Mouse (Mus musculus): ENCODE data around the gene Map3k5.

GRCm38 (mm10) chr10:20022608-20023340 is 88.5 kb downstream of the Map3k5 start:
- TF ChIP-seq CTCF (conservative IDR thresholded peaks at IDR 0.05; ENCODE audit: insufficient read depth, insufficient read length, low read depth, low read length) (no peak), POLR2A (IDR thresholded peaks at IDR 0.05; ENCODE audit: low read depth, low read length) (no peak)
